In genomic region chr5:134014257-134015163, GRCm38 (mm10) we compare ENCODE assay signal across 7 mouse cellular contexts.
DNase-seq lines count a peak whose midpoint lies in the region; ATAC-seq and TF ChIP-seq lines count a peak whose summit lies in the region.

No protein-coding gene starts in this region.

- H3K79me2 ChIP-seq in heart, adult 2 months (replicated peaks; ENCODE audit: control insufficient read depth, insufficient read depth, low read length) = no peaks in the 10 kb centered on the region

- no peak overlapping the region for H3K4me2 ChIP-seq in intestine, embryonic 16.5 days (ENCODE audit: low read depth, low read length)
- H3K4me2 ChIP-seq in limb, embryonic 14.5 days (replicated peaks; ENCODE audit: low read depth, low read length, severe bottlenecking) = peak overlapping the region; percentile 32
- no peak overlapping the region for H3K4me2 ChIP-seq in neural tube, embryonic 11.5 days (ENCODE audit: low read depth)

- H3K27ac ChIP-seq in embryonic facial prominence, embryonic 10.5 days (replicated peaks) = peak overlapping the region; percentile 78
- peak overlapping the region; percentile 28; the same call in 1 of the 2 replicates for H3K27ac ChIP-seq in heart, adult 2 months
- peak overlapping the region; percentile 51 for H3K27ac ChIP-seq in intestine, embryonic 16.5 days (ENCODE audit: low read length)
- peak overlapping the region; percentile 84 for H3K27ac ChIP-seq in limb, embryonic 14.5 days (replicated peaks; ENCODE audit: low read depth, low read length)
- 0 out of 2 replicates have a peak overlapping the region, but pooled peaks have one; percentile 39 for H3K27ac ChIP-seq in neural tube, embryonic 11.5 days (ENCODE audit: low read depth, low read length)

- H3K27me3 ChIP-seq in embryonic facial prominence, embryonic 10.5 days (replicated peaks; ENCODE audit: low read depth, poor library complexity, severe bottlenecking) = no peaks in the 10 kb centered on the region
- no peaks in the 10 kb centered on the region for H3K27me3 ChIP-seq in heart, adult 2 months (ENCODE audit: control insufficient read depth, insufficient read depth, low read length)
- H3K27me3 ChIP-seq in intestine, embryonic 16.5 days (replicated peaks; ENCODE audit: control insufficient read depth, insufficient read depth, low read length) = no peaks in the 10 kb centered on the region; the same call in 1 of the 2 replicates
- H3K27me3 ChIP-seq in limb, embryonic 14.5 days (ENCODE audit: control insufficient read depth, insufficient read depth, low read length) = no peaks in the 10 kb centered on the region
- H3K27me3 ChIP-seq in neural tube, embryonic 11.5 days (ENCODE audit: control insufficient read depth, insufficient read depth, low read length) = no peaks in the 10 kb centered on the region

- H3K4me3 ChIP-seq in embryonic facial prominence, embryonic 10.5 days = peak overlapping the region; percentile 25; the same call in 1 of the 2 replicates
- H3K4me3 ChIP-seq in heart, adult 2 months = no peak overlapping the region
- H3K4me3 ChIP-seq in intestine, embryonic 16.5 days (ENCODE audit: low read length) = no peak overlapping the region
- no peak overlapping the region for H3K4me3 ChIP-seq in limb, embryonic 14.5 days (replicated peaks; ENCODE audit: low read length)
- no peak overlapping the region for H3K4me3 ChIP-seq in neural tube, embryonic 11.5 days (ENCODE audit: low read depth, low read length)

- no peak; the same call in 1 of the 2 replicates for TF ChIP-seq EP300 in heart, adult 2 months (IDR thresholded peaks at IDR 0.05; ENCODE audit: insufficient read depth, low read depth, low read length)

- ATAC-seq in intestine, embryonic 16.5 days = peak; percentile 84
- ATAC-seq in limb, embryonic 14.5 days (ENCODE audit: low FRiP score, low read depth) = peak; percentile 87
- peak; percentile 71 for ATAC-seq in neural tube, embryonic 11.5 days (ENCODE audit: insufficient read depth, low FRiP score, low TSS enrichment)

- WGBS in embryonic facial prominence, embryonic 10.5 days = 40% methylated on average over 13 of the region's 13 CpGs
- whole genome bisulfite sequencing in heart, adult 2 months = 12% methylated on average over 13 of the region's 13 CpGs
- 27% methylated on average over 13 of the region's 13 CpGs for WGBS in intestine, embryonic 16.5 days
- 4% methylated on average over 13 of the region's 13 CpGs for WGBS in limb, embryonic 14.5 days
- WGBS in neural tube, embryonic 11.5 days = 33% methylated on average over 13 of the region's 13 CpGs

- intact Hi-C loops in heart, adult 2 months (cut with DNase I) = no loop called here

- H3K9ac ChIP-seq in heart, adult 2 months (ENCODE audit: low read depth, low read length) = no peak overlapping the region
- H3K9ac ChIP-seq in intestine, embryonic 16.5 days (ENCODE audit: low read depth, low read length) = no peak overlapping the region
- no peak overlapping the region for H3K9ac ChIP-seq in limb, embryonic 14.5 days (ENCODE audit: low read depth, low read length, severe bottlenecking)
- H3K9ac ChIP-seq in neural tube, embryonic 11.5 days (ENCODE audit: low read length) = no peak overlapping the region

- no peaks in the 10 kb centered on the region for H3K9me3 ChIP-seq in embryonic facial prominence, embryonic 10.5 days
- no peaks in the 10 kb centered on the region for H3K9me3 ChIP-seq in intestine, embryonic 16.5 days (ENCODE audit: control insufficient read depth, low read length)
- H3K9me3 ChIP-seq in limb, embryonic 14.5 days (ENCODE audit: control insufficient read depth, low read length) = no peaks in the 10 kb centered on the region
- no peaks in the 10 kb centered on the region for H3K9me3 ChIP-seq in neural tube, embryonic 11.5 days (ENCODE audit: control insufficient read depth, low read length)

- DNase-seq in adrenal gland, postnatal 25 days = peak; percentile 51
- peak; percentile 83 for DNase-seq in embryonic facial prominence, embryonic 10.5 days (ENCODE audit: low spot score)
- peak; percentile 80 to 89 for DNase-seq in heart, adult 2 months
- peak; percentile 95 for DNase-seq in limb, embryonic 14.5 days (ENCODE audit: low spot score)
- peak; percentile 80 for DNase-seq in neural tube, embryonic 11.5 days (ENCODE audit: low spot score)
- no peak for DNase-seq in thymus, postnatal 10 days (ENCODE audit: low spot score in 2 of 2)

- no peaks in the 10 kb centered on the region for H3K36me3 ChIP-seq in embryonic facial prominence, embryonic 10.5 days (replicated peaks)
- no peaks in the 10 kb centered on the region for H3K36me3 ChIP-seq in heart, adult 2 months (ENCODE audit: control insufficient read depth, insufficient read depth, low read length)
- H3K36me3 ChIP-seq in intestine, embryonic 16.5 days (ENCODE audit: control insufficient read depth, insufficient read depth, low read length) = no peaks in the 10 kb centered on the region
- H3K36me3 ChIP-seq in limb, embryonic 14.5 days (ENCODE audit: control insufficient read depth, insufficient read depth, low read length) = no peaks in the 10 kb centered on the region
- no peaks in the 10 kb centered on the region for H3K36me3 ChIP-seq in neural tube, embryonic 11.5 days (ENCODE audit: control insufficient read depth, insufficient read depth, low read length)

- TF ChIP-seq CTCF in heart, adult 2 months (IDR thresholded peaks at IDR 0.05) = no peak

- no peak for TF ChIP-seq POLR2A in heart, adult 2 months (IDR thresholded peaks at IDR 0.05; ENCODE audit: insufficient read depth, low read depth, low read length)
- no peak for TF ChIP-seq POLR2A in limb, embryonic 14.5 days (IDR thresholded peaks at IDR 0.05; ENCODE audit: borderline replicate concordance, extremely low read depth, insufficient read depth, insufficient read length)

- peaks cover 30% of the 10 kb centered on the region for H3K4me1 ChIP-seq in embryonic facial prominence, embryonic 10.5 days
- peaks cover 2% of the 10 kb centered on the region for H3K4me1 ChIP-seq in heart, adult 2 months (ENCODE audit: control insufficient read depth, insufficient read depth, low read length)
- peaks cover 12% of the 10 kb centered on the region for H3K4me1 ChIP-seq in intestine, embryonic 16.5 days (ENCODE audit: control insufficient read depth, insufficient read depth, low read length)
- peaks cover 17% of the 10 kb centered on the region for H3K4me1 ChIP-seq in limb, embryonic 14.5 days (ENCODE audit: control insufficient read depth, insufficient read depth, low read length)
- H3K4me1 ChIP-seq in neural tube, embryonic 11.5 days (ENCODE audit: control insufficient read depth, insufficient read depth, low read length) = peaks cover 5% of the 10 kb centered on the region; the same call in 1 of the 2 replicates

Comparison
In these comparisons a context has a peak if more than half of its experiments do, and no peak if none do; other contexts are left out.
1. DNase-seq: peak in adrenal gland, postnatal 25 days (single experiment), embryonic facial prominence, embryonic 10.5 days (single experiment), heart, adult 2 months (2 of 2), limb, embryonic 14.5 days (single experiment) and neural tube, embryonic 11.5 days (single experiment); none in thymus, postnatal 10 days (0 of 2).
2. H3K27ac ChIP-seq: peak in every context shown above with its lines; median percentile 84 in limb, embryonic 14.5 days; 78 in embryonic facial prominence, embryonic 10.5 days; 51 in intestine, embryonic 16.5 days; 39 in neural tube, embryonic 11.5 days; 28 in heart, adult 2 months.
3. Peak in every context shown above with its lines, with median percentiles within 50 percentile points of each other: ATAC-seq.